Mouse (Mus musculus): ENCODE measurements at regions not wholly inside any gene's neighbourhood (a gene's known extent, or its start where the extent isn't known, plus 50 kb on each side); places are given as distances from the start of the nearest gene placed in this dataset.

GRCm38 (mm10) chr2:133282692-133283091 lies 269.3 kb upstream of the Bmp2 start:
- no peak for ATAC-seq
- no peak overlapping the region for H3K27ac ChIP-seq (ENCODE audit: low read length)
- H3K9ac ChIP-seq (ENCODE audit: low read depth, low read length): no peak overlapping the region
- H3K9me3 ChIP-seq (ENCODE audit: control insufficient read depth, low read length): no peaks in the 10 kb centered on the region
- no peak overlapping the region for H3K4me2 ChIP-seq (ENCODE audit: low read depth, low read length)
- no peaks in the 10 kb centered on the region for H3K27me3 ChIP-seq (replicated peaks; ENCODE audit: control insufficient read depth, insufficient read depth, low read length)
- WGBS: 68% methylated on average over 5 of the region's 5 CpGs
- no peak overlapping the region for H3K4me3 ChIP-seq (ENCODE audit: low read length)
- H3K4me1 ChIP-seq (ENCODE audit: control insufficient read depth, insufficient read depth, low read length): no peaks in the 10 kb centered on the region
- no peaks in the 10 kb centered on the region for H3K36me3 ChIP-seq (ENCODE audit: control insufficient read depth, insufficient read depth, low read length)

GRCm38 (mm10) chr2:133283709-133284108 lies 268.2 kb upstream of the Bmp2 start:
- Histone ChIP-seq H3K9me3 (ENCODE audit: control insufficient read depth, low read length) (no peaks in the 10 kb centered on the region), H3K4me1 (ENCODE audit: control insufficient read depth, insufficient read depth, low read length) (no peaks in the 10 kb centered on the region), H3K4me3 (ENCODE audit: low read length) (no peak overlapping the region), H3K27ac (ENCODE audit: low read length) (no peak overlapping the region), H3K9ac (ENCODE audit: low read depth, low read length) (no peak overlapping the region), H3K36me3 (ENCODE audit: control insufficient read depth, insufficient read depth, low read length) (no peaks in the 10 kb centered on the region), H3K27me3 (replicated peaks; ENCODE audit: control insufficient read depth, insufficient read depth, low read length) (no peaks in the 10 kb centered on the region), H3K4me2 (ENCODE audit: low read depth, low read length) (no peak overlapping the region)
- WGBS: 45% methylated on average over 1 of the region's 1 CpGs
- no peak for ATAC-seq

GRCm38 (mm10) chr2:133294136-133294535 lies 257.8 kb upstream of the Bmp2 start:
- ATAC-seq: no peak
- Histone ChIP-seq H3K9me3 (ENCODE audit: control insufficient read depth, low read length) (no peaks in the 10 kb centered on the region), H3K4me1 (ENCODE audit: control insufficient read depth, insufficient read depth, low read length) (no peaks in the 10 kb centered on the region), H3K4me2 (ENCODE audit: low read depth, low read length) (no peak overlapping the region), H3K9ac (ENCODE audit: low read depth, low read length) (no peak overlapping the region), H3K27ac (ENCODE audit: low read length) (no peak overlapping the region), H3K36me3 (ENCODE audit: control insufficient read depth, insufficient read depth, low read length) (no peaks in the 10 kb centered on the region), H3K27me3 (replicated peaks; ENCODE audit: control insufficient read depth, insufficient read depth, low read length) (no peaks in the 10 kb centered on the region), H3K4me3 (ENCODE audit: low read length) (no peak overlapping the region)
- 72% methylated on average over 7 of the region's 7 CpGs for WGBS

- Histone ChIP-seq H3K36me3 (ENCODE audit: control insufficient read depth, insufficient read depth, low read length) (no peaks in the 10 kb centered on the region), H3K27ac (ENCODE audit: low read length) (no peak overlapping the region), H3K9me3 (ENCODE audit: control insufficient read depth, low read length) (no peaks in the 10 kb centered on the region), H3K4me3 (ENCODE audit: low read length) (no peak overlapping the region), H3K27me3 (replicated peaks; ENCODE audit: control insufficient read depth, insufficient read depth, low read length) (no peaks in the 10 kb centered on the region), H3K9ac (ENCODE audit: low read depth, low read length) (no peak overlapping the region), H3K4me1 (ENCODE audit: control insufficient read depth, insufficient read depth, low read length) (no peaks in the 10 kb centered on the region), H3K4me2 (ENCODE audit: low read depth, low read length) (no peak overlapping the region)
- no peak for ATAC-seq
- WGBS: 69% methylated on average over 3 of the region's 3 CpGs
These were observed 246.0 kb upstream of the Bmp2 start for GRCm38 (mm10) chr2:133305936-133306335.

GRCm38 (mm10) chr2:133311001-133311400 lies 241.0 kb upstream of the Bmp2 start:
- Histone ChIP-seq H3K27ac (ENCODE audit: low read length) (no peak overlapping the region), H3K36me3 (ENCODE audit: control insufficient read depth, insufficient read depth, low read length) (no peaks in the 10 kb centered on the region), H3K27me3 (replicated peaks; ENCODE audit: control insufficient read depth, insufficient read depth, low read length) (no peaks in the 10 kb centered on the region), H3K4me3 (ENCODE audit: low read length) (no peak overlapping the region), H3K4me2 (ENCODE audit: low read depth, low read length) (no peak overlapping the region), H3K9ac (ENCODE audit: low read depth, low read length) (no peak overlapping the region), H3K9me3 (ENCODE audit: control insufficient read depth, low read length) (no peaks in the 10 kb centered on the region), H3K4me1 (ENCODE audit: control insufficient read depth, insufficient read depth, low read length) (no peaks in the 10 kb centered on the region)
- WGBS: 58% methylated on average over 1 of the region's 1 CpGs
- ATAC-seq: no peak

GRCm38 (mm10) chr2:133326290-133327050 lies 225.5 kb upstream of the Bmp2 start:
- 62% methylated on average over 6 of the region's 6 CpGs for WGBS
- Histone ChIP-seq H3K4me1 (ENCODE audit: control insufficient read depth, insufficient read depth, low read length) (no peaks in the 10 kb centered on the region), H3K27ac (ENCODE audit: low read length) (no peak overlapping the region), H3K9ac (ENCODE audit: low read depth, low read length) (no peak overlapping the region), H3K4me2 (ENCODE audit: low read depth, low read length) (no peak overlapping the region), H3K36me3 (ENCODE audit: control insufficient read depth, insufficient read depth, low read length) (no peaks in the 10 kb centered on the region), H3K9me3 (ENCODE audit: control insufficient read depth, low read length) (no peaks in the 10 kb centered on the region), H3K27me3 (replicated peaks; ENCODE audit: control insufficient read depth, insufficient read depth, low read length) (no peaks in the 10 kb centered on the region), H3K4me3 (ENCODE audit: low read length) (no peak overlapping the region)
- no peak for ATAC-seq

GRCm38 (mm10) chr2:133327653-133328052 lies 224.3 kb upstream of the Bmp2 start:
- Histone ChIP-seq H3K27me3 (replicated peaks; ENCODE audit: control insufficient read depth, insufficient read depth, low read length) (no peaks in the 10 kb centered on the region), H3K9ac (ENCODE audit: low read depth, low read length) (no peak overlapping the region), H3K4me2 (ENCODE audit: low read depth, low read length) (no peak overlapping the region)

GRCm38 (mm10) chr2:133336177-133336901 lies 215.6 kb upstream of the Bmp2 start:
- H3K9me3 ChIP-seq (ENCODE audit: control insufficient read depth, low read length): no peaks in the 10 kb centered on the region
- H3K4me3 ChIP-seq (ENCODE audit: low read length): no peak overlapping the region
- no peak overlapping the region for H3K9ac ChIP-seq (ENCODE audit: low read depth, low read length)
- no peaks in the 10 kb centered on the region for H3K27me3 ChIP-seq (replicated peaks; ENCODE audit: control insufficient read depth, insufficient read depth, low read length)
- no peak overlapping the region for H3K4me2 ChIP-seq (ENCODE audit: low read depth, low read length)
- no peak for ATAC-seq
- H3K4me1 ChIP-seq (ENCODE audit: control insufficient read depth, insufficient read depth, low read length): no peaks in the 10 kb centered on the region
- no peak overlapping the region for H3K27ac ChIP-seq (ENCODE audit: low read length)
- no peaks in the 10 kb centered on the region for H3K36me3 ChIP-seq (ENCODE audit: control insufficient read depth, insufficient read depth, low read length)
- 78% methylated on average over 9 of the region's 9 CpGs for WGBS

More at GRCm38 (mm10) chr2:133327653-133328052, 224.3 kb upstream of the Bmp2 start:
- H3K4me3 ChIP-seq (ENCODE audit: low read length): no peak overlapping the region
- no peaks in the 10 kb centered on the region for H3K36me3 ChIP-seq (ENCODE audit: control insufficient read depth, insufficient read depth, low read length)
- no peak for ATAC-seq
- no peaks in the 10 kb centered on the region for H3K4me1 ChIP-seq (ENCODE audit: control insufficient read depth, insufficient read depth, low read length)
- no peak overlapping the region for H3K27ac ChIP-seq (ENCODE audit: low read length)
- H3K9me3 ChIP-seq (ENCODE audit: control insufficient read depth, low read length): no peaks in the 10 kb centered on the region
- WGBS: 32% methylated on average over 2 of the region's 2 CpGs

- H3K27me3 ChIP-seq (replicated peaks; ENCODE audit: control insufficient read depth, insufficient read depth, low read length): no peaks in the 10 kb centered on the region
- no peaks in the 10 kb centered on the region for H3K9me3 ChIP-seq (ENCODE audit: control insufficient read depth, low read length)
- 85% methylated on average over 3 of the region's 3 CpGs for WGBS
- ATAC-seq: no peak
- H3K4me2 ChIP-seq (ENCODE audit: low read depth, low read length): no peak overlapping the region
- H3K4me3 ChIP-seq (ENCODE audit: low read length): no peak overlapping the region
- no peak overlapping the region for H3K27ac ChIP-seq (ENCODE audit: low read length)
- H3K36me3 ChIP-seq (ENCODE audit: control insufficient read depth, insufficient read depth, low read length): no peaks in the 10 kb centered on the region
- no peaks in the 10 kb centered on the region for H3K4me1 ChIP-seq (ENCODE audit: control insufficient read depth, insufficient read depth, low read length)
- no peak overlapping the region for H3K9ac ChIP-seq (ENCODE audit: low read depth, low read length)
These were observed 213.8 kb upstream of the Bmp2 start for GRCm38 (mm10) chr2:133338150-133338549.

All from intestine, embryonic 16.5 days (tissue).